ENCODE assay signal across 20 mouse cellular contexts in genomic region chr14:27063338-27063737, GRCm38 (mm10). TPM values are rescaled to one million over a fixed set of nuclear protein-coding genes. Genes with fewer than 3 reads are reported as not detected.
"Had no signal": no experiment of that assay in that cellular context is flagged by ENCODE, and none has a peak within 500 bp of the region (broad histone marks: within the 10 kb centered on the region; RNA-seq: fewer than 3 reads in every experiment).

No protein-coding gene starts in this region.

- H3K4me2 ChIP-seq: midbrain, embryonic 11.5 days; midbrain, embryonic 13.5 days; midbrain, embryonic 15.5 days; neural tube, embryonic 13.5 days; neural tube, embryonic 15.5 days had no signal

- H3K27ac ChIP-seq: liver, embryonic 14.5 days; macrophage; midbrain, embryonic 13.5 days; midbrain, embryonic 15.5 days; neural tube, embryonic 13.5 days; neural tube, embryonic 15.5 days had no signal

- ATAC-seq: midbrain, embryonic 13.5 days; midbrain, embryonic 15.5 days had no signal

- DNase-seq: lung, adult 2 months; lung, postnatal 10 days; retina, postnatal 1 day; right cerebral cortex, adult 18-20 months; right cerebral cortex, postnatal 25 days; right cerebral cortex, postnatal 4 days; spleen, adult 18-20 months; thymus, adult 18-20 months; thymus, postnatal 14 days; thymus, postnatal 36 days had no signal

- H3K27me3 ChIP-seq: midbrain, embryonic 13.5 days; midbrain, embryonic 15.5 days; neural tube, embryonic 13.5 days; neural tube, embryonic 15.5 days had no signal

- H3K9ac ChIP-seq: liver, embryonic 14.5 days; midbrain, embryonic 13.5 days; midbrain, embryonic 15.5 days; neural tube, embryonic 13.5 days; neural tube, embryonic 15.5 days had no signal

- H3K36me3 ChIP-seq: midbrain, embryonic 13.5 days; midbrain, embryonic 15.5 days; neural tube, embryonic 13.5 days; neural tube, embryonic 15.5 days had no signal

- H3K9me3 ChIP-seq: megakaryocyte, embryonic 14.5 days; midbrain, embryonic 13.5 days; midbrain, embryonic 15.5 days; neural tube, embryonic 13.5 days; neural tube, embryonic 15.5 days had no signal

- H3K4me3 ChIP-seq: megakaryocyte, embryonic 14.5 days; midbrain, embryonic 13.5 days; midbrain, embryonic 15.5 days; myocyte; neural tube, embryonic 13.5 days; neural tube, embryonic 15.5 days had no signal

RNA-seq across cellular contexts. Expression of gene Il17rd, which starts 24.6 kb away (rescaled TPM):
- total RNA-seq: megakaryocyte progenitor cell, adult 5-6 weeks had no signal
